Mouse (Mus musculus): ENCODE results near the gene Cdc123. TPM values are rescaled to one million over a fixed set of nuclear protein-coding genes. Genes with fewer than 3 reads are reported as not detected.

Gene Cdc123
- polyA plus RNA-seq, 1 experiment: 136 TPM

- no peak overlapping the region for H3K27ac ChIP-seq (ENCODE audit: insufficient read depth, low read length)
- TF ChIP-seq POLR2A (IDR thresholded peaks at IDR 0.05; ENCODE audit: borderline replicate concordance, insufficient read depth, low read length) (no peak), CTCF (IDR thresholded peaks at IDR 0.05; ENCODE audit: borderline replicate concordance, insufficient read depth, low read depth, low read length) (no peak)
- 84% methylated on average over 5 of the region's 5 CpGs for WGBS
- no peak for DNase-seq
- H3K27me3 ChIP-seq (ENCODE audit: control insufficient read depth, insufficient read depth, low read length): no peaks in the 10 kb centered on the region
- no peaks in the 10 kb centered on the region for H3K4me1 ChIP-seq (ENCODE audit: control insufficient read depth, insufficient read depth, low read length)
- H3K4me3 ChIP-seq (replicated peaks; ENCODE audit: insufficient read depth, low read depth, low read length): no peak overlapping the region
These were observed 97.4 kb downstream of the Cdc123 start for GRCm38 (mm10) chr2:5747545-5748043.

GRCm38 (mm10) chr2:5746529-5746928, 98.4 kb downstream of the Cdc123 start:
- Histone ChIP-seq H3K27ac (ENCODE audit: insufficient read depth, low read length) (no peak overlapping the region), H3K27me3 (ENCODE audit: control insufficient read depth, insufficient read depth, low read length) (no peaks in the 10 kb centered on the region), H3K4me1 (ENCODE audit: control insufficient read depth, insufficient read depth, low read length) (no peaks in the 10 kb centered on the region), H3K4me3 (replicated peaks; ENCODE audit: insufficient read depth, low read depth, low read length) (no peak overlapping the region)
- DNase-seq: no peak
- WGBS: 78% methylated on average over 12 of the region's 12 CpGs
- no peak for TF ChIP-seq CTCF (IDR thresholded peaks at IDR 0.05; ENCODE audit: borderline replicate concordance, insufficient read depth, low read depth, low read length)
- no peak for TF ChIP-seq POLR2A (IDR thresholded peaks at IDR 0.05; ENCODE audit: borderline replicate concordance, insufficient read depth, low read length)

Other genes starting within 250 kb of the Cdc123 start
- 25.3 and 25.6 TPM in 2 replicates for gene Camk1d, start 130.6 kb downstream of the Cdc123 start, polyA plus RNA-seq (2012; rRNA removed)
- gene Nudt5, start 145 bp downstream of the Cdc123 start, polyA plus RNA-seq (2012; rRNA removed): 15.2 and 15.7 TPM in 2 replicates
- 8.8 and 9.5 TPM in 2 replicates for gene Gm13199, start 17.8 kb upstream of the Cdc123 start, polyA plus RNA-seq (2012; rRNA removed)
- 119 and 123 TPM in 2 replicates for gene Sec61a2, start 50.3 kb upstream of the Cdc123 start, polyA plus RNA-seq (2012; rRNA removed)
- gene Dhtkd1, start 97.6 kb upstream of the Cdc123 start, polyA plus RNA-seq (2012; rRNA removed): 7.2 and 9.5 TPM in 2 replicates
- gene Upf2, start 106.3 kb upstream of the Cdc123 start, polyA plus RNA-seq (2012; rRNA removed): 19.3 and 21.8 TPM in 2 replicates